Mouse (Mus musculus): ENCODE measurements around the gene Terf2ip. TPM values are rescaled to one million over a fixed set of nuclear protein-coding genes. Genes with fewer than 3 reads are reported as not detected.

Gene Terf2ip
- polyA plus RNA-seq, 1 experiment from 2014 or later, result 34.8 TPM

GRCm38 (mm10) chr8:111982116-111982515, 29.1 kb upstream of the Terf2ip start:
- H3K27me3 ChIP-seq (ENCODE audit: insufficient read depth, poor library complexity, severe bottlenecking), result no peaks in the 10 kb centered on the region
- H3K4me3 ChIP-seq, result no peak overlapping the region
- H3K36me3 ChIP-seq, result peaks cover 94% of the 10 kb centered on the region
- whole genome bisulfite sequencing, result 78% methylated on average over 7 of the region's 7 CpGs
- no peaks in the 10 kb centered on the region for H3K4me1 ChIP-seq (replicated peaks)
- H3K9me3 ChIP-seq, result no peaks in the 10 kb centered on the region
- no peak for DNase-seq (ENCODE audit: low spot score)
- no peak overlapping the region for H3K27ac ChIP-seq

GRCm38 (mm10) chr8:111984511-111984910, 26.7 kb upstream of the Terf2ip start:
- whole genome bisulfite sequencing, result 83% methylated on average over 10 of the region's 10 CpGs
- peaks cover 96% of the 10 kb centered on the region for H3K36me3 ChIP-seq
- H3K27me3 ChIP-seq (ENCODE audit: insufficient read depth, poor library complexity, severe bottlenecking), result no peaks in the 10 kb centered on the region
- no peaks in the 10 kb centered on the region for H3K9me3 ChIP-seq
- DNase-seq (ENCODE audit: low spot score), result no peak
- H3K4me1 ChIP-seq (replicated peaks), result no peaks in the 10 kb centered on the region
- no peak overlapping the region for H3K4me3 ChIP-seq
- no peak overlapping the region for H3K27ac ChIP-seq

GRCm38 (mm10) chr8:111989911-111990310, 21.3 kb upstream of the Terf2ip start:
- DNase-seq (ENCODE audit: low spot score), result peak; percentile 79
- no peak overlapping the region for H3K4me3 ChIP-seq
- 20% methylated on average over 7 of the region's 7 CpGs for WGBS
- no peaks in the 10 kb centered on the region for H3K9me3 ChIP-seq
- H3K4me1 ChIP-seq (replicated peaks), result peaks cover 10% of the 10 kb centered on the region; the same call in 1 of the 2 replicates
- H3K36me3 ChIP-seq, result peaks cover 71% of the 10 kb centered on the region
- no peak overlapping the region for H3K27ac ChIP-seq
- H3K27me3 ChIP-seq (ENCODE audit: insufficient read depth, poor library complexity, severe bottlenecking), result no peaks in the 10 kb centered on the region

GRCm38 (mm10) chr8:111991278-111991677, 19.9 kb upstream of the Terf2ip start:
- no peaks in the 10 kb centered on the region for H3K9me3 ChIP-seq
- peaks cover 10% of the 10 kb centered on the region; the same call in 1 of the 2 replicates for H3K4me1 ChIP-seq (replicated peaks)
- H3K27me3 ChIP-seq (ENCODE audit: insufficient read depth, poor library complexity, severe bottlenecking), result no peaks in the 10 kb centered on the region
- DNase-seq (ENCODE audit: low spot score), result no peak
- H3K27ac ChIP-seq, result peak overlapping the region; percentile 91
- peaks cover 71% of the 10 kb centered on the region for H3K36me3 ChIP-seq
- H3K4me3 ChIP-seq, result peak overlapping the region; percentile 81
- WGBS, result 72% methylated on average over 8 of the region's 8 CpGs

- peak within 1 kb of the TSS; percentile 81 for H3K4me3 ChIP-seq
- no peaks in the 10 kb centered on the region for H3K27me3 ChIP-seq (ENCODE audit: insufficient read depth, poor library complexity, severe bottlenecking)
- peaks cover 72% of the 10 kb centered on the region for H3K36me3 ChIP-seq
- no peaks in the 10 kb centered on the region for H3K9me3 ChIP-seq
- DNase-seq (ENCODE audit: low spot score), result peak; percentile 91
- peaks cover 10% of the 10 kb centered on the region; the same call in 1 of the 2 replicates for H3K4me1 ChIP-seq (replicated peaks)
- peak within 1 kb of the TSS; percentile 91 for H3K27ac ChIP-seq
- WGBS, result 5% methylated on average over 33 of the region's 33 CpGs
These were observed 19.0 kb upstream of the Terf2ip start, which contains the start of gene Adat1 for GRCm38 (mm10) chr8:111992013-111992702. TSS of gene Adat1 (minus strand) at chr8:111992302.

GRCm38 (mm10) chr8:111992703-111993039, 18.5 kb upstream of the Terf2ip start:
- WGBS, result 74% methylated on average over 3 of the region's 3 CpGs
- peaks cover 72% of the 10 kb centered on the region for H3K36me3 ChIP-seq

GRCm38 (mm10) chr8:112004754-112005153, 6.4 kb upstream of the Terf2ip start:
- no peak for DNase-seq (ENCODE audit: low spot score)
- Histone ChIP-seq H3K4me1 (replicated peaks) (no peaks in the 10 kb centered on the region), H3K4me3 (no peak overlapping the region), H3K36me3 (peaks cover 85% of the 10 kb centered on the region), H3K27me3 (ENCODE audit: insufficient read depth, poor library complexity, severe bottlenecking) (no peaks in the 10 kb centered on the region), H3K9me3 (no peaks in the 10 kb centered on the region), H3K27ac (no peak overlapping the region)

More at GRCm38 (mm10) chr8:111992703-111993039, 18.5 kb upstream of the Terf2ip start:
- Histone ChIP-seq H3K27me3 (ENCODE audit: insufficient read depth, poor library complexity, severe bottlenecking) (no peaks in the 10 kb centered on the region), H3K4me3 (no peak overlapping the region), H3K27ac (no peak overlapping the region), H3K9me3 (no peaks in the 10 kb centered on the region), H3K4me1 (replicated peaks) (peaks cover 10% of the 10 kb centered on the region; the same call in 1 of the 2 replicates)
- DNase-seq (ENCODE audit: low spot score), result no peak

- Histone ChIP-seq H3K27me3 (ENCODE audit: insufficient read depth, poor library complexity, severe bottlenecking) (no peaks in the 10 kb centered on the region), H3K4me3 (no peak overlapping the region), H3K27ac (no peak overlapping the region), H3K4me1 (replicated peaks) (peaks cover 7% of the 10 kb centered on the region), H3K36me3 (peaks cover 76% of the 10 kb centered on the region), H3K9me3 (no peaks in the 10 kb centered on the region)
- WGBS, result 88% methylated on average over 6 of the region's 6 CpGs
- DNase-seq (ENCODE audit: low spot score), result no peak
These were observed 5.6 kb upstream of the Terf2ip start for GRCm38 (mm10) chr8:112005601-112006000.

- Histone ChIP-seq H3K36me3 (peaks cover 56% of the 10 kb centered on the region), H3K4me1 (replicated peaks) (peaks cover 18% of the 10 kb centered on the region), H3K27ac (no peak overlapping the region), H3K4me3 (no peak overlapping the region), H3K27me3 (ENCODE audit: insufficient read depth, poor library complexity, severe bottlenecking) (no peaks in the 10 kb centered on the region), H3K9me3 (no peaks in the 10 kb centered on the region)
- WGBS, result 98% methylated on average over 2 of the region's 2 CpGs
- DNase-seq (ENCODE audit: low spot score), result no peak
These were observed 3.5 kb upstream of the Terf2ip start for GRCm38 (mm10) chr8:112007669-112008068.

- H3K27ac ChIP-seq, result no peak overlapping the region
- peaks cover 37% of the 10 kb centered on the region for H3K36me3 ChIP-seq
- 94% methylated on average over 7 of the region's 7 CpGs for WGBS
- H3K4me3 ChIP-seq, result no peak overlapping the region
- H3K27me3 ChIP-seq (ENCODE audit: insufficient read depth, poor library complexity, severe bottlenecking), result no peaks in the 10 kb centered on the region
- H3K9me3 ChIP-seq, result no peaks in the 10 kb centered on the region
- no peak for DNase-seq (ENCODE audit: low spot score)
- peaks cover 24% of the 10 kb centered on the region for H3K4me1 ChIP-seq (replicated peaks)
These were observed 1.6 kb upstream of the Terf2ip start for GRCm38 (mm10) chr8:112009558-112009957.

GRCm38 (mm10) chr8:112011816-112012242, 631 bp downstream of the Terf2ip start:
- Histone ChIP-seq H3K27me3 (ENCODE audit: insufficient read depth, poor library complexity, severe bottlenecking) (no peaks in the 10 kb centered on the region), H3K36me3 (peaks cover 34% of the 10 kb centered on the region), H3K27ac (peak overlapping the region; percentile 89), H3K4me3 (peak overlapping the region; percentile 83), H3K4me1 (replicated peaks) (peaks cover 24% of the 10 kb centered on the region), H3K9me3 (no peaks in the 10 kb centered on the region)
- DNase-seq (ENCODE audit: low spot score), result no peak
- WGBS, result under 1% methylated on average over 40 of the region's 40 CpGs

- no peaks in the 10 kb centered on the region for H3K27me3 ChIP-seq (ENCODE audit: insufficient read depth, poor library complexity, severe bottlenecking)
- H3K36me3 ChIP-seq, result peaks cover 49% of the 10 kb centered on the region
- peaks cover 24% of the 10 kb centered on the region for H3K4me1 ChIP-seq (replicated peaks)
- no peak within 1 kb of the TSS for H3K27ac ChIP-seq
- DNase-seq (ENCODE audit: low spot score), result no peak
- H3K9me3 ChIP-seq, result no peaks in the 10 kb centered on the region
- H3K4me3 ChIP-seq, result no peak within 1 kb of the TSS
- WGBS, result 94% methylated on average over 11 of the region's 11 CpGs
These were observed 3.7 kb downstream of the Terf2ip start, which contains the start of gene Gm6793 for GRCm38 (mm10) chr8:112014936-112015335. TSS of gene Gm6793 (minus strand) at chr8:112015036.

- no peak overlapping the region for H3K4me3 ChIP-seq
- H3K27ac ChIP-seq, result no peak overlapping the region
- H3K9me3 ChIP-seq, result no peaks in the 10 kb centered on the region
- no peaks in the 10 kb centered on the region for H3K27me3 ChIP-seq (ENCODE audit: insufficient read depth, poor library complexity, severe bottlenecking)
- no peak for DNase-seq (ENCODE audit: low spot score)
- 86% methylated on average over 7 of the region's 7 CpGs for WGBS
- peaks cover 10% of the 10 kb centered on the region; the same call in 1 of the 2 replicates for H3K4me1 ChIP-seq (replicated peaks)
- no peaks in the 10 kb centered on the region for H3K36me3 ChIP-seq
These were observed 18.3 kb downstream of the Terf2ip start for GRCm38 (mm10) chr8:112029455-112029854.
